Mouse (Mus musculus): ENCODE data around the gene Tmem97. TPM values are rescaled to one million over a fixed set of nuclear protein-coding genes. Genes with fewer than 3 reads are reported as not detected.

Tmem97 gene
- total RNA-seq, 2 experiments from 2014 or later, result 5.3 to 5.5 TPM

Other genes starting within 250 kb of the Tmem97 start
- under 1 TPM; 0.62 to 0.67 TPM for gene Spag5, start 249.2 kb downstream of the Tmem97 start, total RNA-seq (2021)
- gene Aldoc, start 227.8 kb downstream of the Tmem97 start, total RNA-seq (2021), result under 1 TPM; 0.50 to 0.52 TPM
- gene Pigs, start 222.4 kb downstream of the Tmem97 start, total RNA-seq (2021), result 10 to 100 TPM; 23.0 to 23.6 TPM
- gene Unc119, start 207.3 kb downstream of the Tmem97 start, total RNA-seq (2021), result 1 to 10 TPM; 4.2 to 4.6 TPM
- not detected for gene Foxn1, start 164.2 kb downstream of the Tmem97 start, total RNA-seq (2021)
- not detected for gene Slc13a2, start 128.6 kb downstream of the Tmem97 start, total RNA-seq (2021)
- gene Slc46a1, start 85.1 kb downstream of the Tmem97 start, total RNA-seq (2021), result 1 to 10 TPM; 1.4 to 2.3 TPM
- under 1 TPM; 0.34 to 0.39 TPM for gene Sarm1, start 53.0 kb downstream of the Tmem97 start, total RNA-seq (2021)
- gene Vtn, start 51.7 kb downstream of the Tmem97 start, total RNA-seq (2021), result 10 to 100 TPM; 22.0 to 25.7 TPM
- not detected for gene Sebox, start 47.3 kb downstream of the Tmem97 start, total RNA-seq (2021)
- 10 to 100 TPM; 10.5 to 10.8 TPM for gene Tmem199, start 38.6 kb downstream of the Tmem97 start, total RNA-seq (2021)
- 100 to 1,000 TPM; 152 to 154 TPM for gene Poldip2, start 38.6 kb downstream of the Tmem97 start, total RNA-seq (2021)
- gene Tnfaip1, start 14.4 kb downstream of the Tmem97 start, total RNA-seq (2021), result 10 to 100 TPM; 39.1 to 41.9 TPM
- gene Ift20, start 14.4 kb downstream of the Tmem97 start, total RNA-seq (2021), result 10 to 100 TPM; 39.0 to 45.5 TPM
- gene Nlk, start 146.6 kb upstream of the Tmem97 start, total RNA-seq (2021), result 10 to 100 TPM; 12.4 to 13.3 TPM
- 10 to 100 TPM; 12.7 to 16.7 TPM for gene Ccnq, start 201.0 kb upstream of the Tmem97 start, total RNA-seq (2021)